8 mouse cellular contexts compared by ENCODE assay signal in genomic region chrX:140542938-140543673, GRCm38 (mm10). TPM values are rescaled to one million over a fixed set of nuclear protein-coding genes. Genes with fewer than 3 reads are reported as not detected.
DNase-seq lines count a peak whose midpoint lies in the region; ATAC-seq and TF ChIP-seq lines count a peak whose summit lies in the region.

No protein-coding gene starts in this region.

- 0 out of 4 replicates have a peak, but pooled peaks of 1 of the 2 experiments have one; percentile 4 for TF ChIP-seq EP300 in MEL (IDR thresholded peaks at IDR 0.05; ENCODE audit: low read depth in 1 of 2, low read length in 2 of 2)

- 15% methylated on average over 18 of the region's 18 CpGs for WGBS in cerebellum, adult 2 months
- 34% methylated on average over 18 of the region's 18 CpGs for WGBS in forebrain, postnatal 0 days
- WGBS in lung, embryonic 15.5 days, result 25% methylated on average over 18 of the region's 18 CpGs
- 17% methylated on average over 18 of the region's 18 CpGs for WGBS in olfactory bulb, adult 2 months

- TF ChIP-seq CTCF in MEL (IDR thresholded peaks at IDR 0.05 in 2 of 3, conservative IDR thresholded peaks at IDR 0.05 in 1 of 3; ENCODE audit: control insufficient read depth in 1 of 3, insufficient read depth in 1 of 3, low read depth in 2 of 3, low read length in 3 of 3, poor library complexity in 1 of 3, severe bottlenecking in 1 of 3), result peak in 1 of 3 experiments; percentile 32; a peak in 2 of 6 replicates
- 0 out of 2 replicates have a peak, but pooled peaks have one; percentile 3 for TF ChIP-seq CTCF in cerebellum, adult 2 months (IDR thresholded peaks at IDR 0.05; ENCODE audit: borderline replicate concordance, insufficient read depth, low read depth, low read length)
- peak; percentile 38 for TF ChIP-seq CTCF in forebrain, postnatal 0 days (IDR thresholded peaks at IDR 0.05; ENCODE audit: low read depth)
- TF ChIP-seq CTCF in olfactory bulb, adult 2 months (IDR thresholded peaks at IDR 0.05; ENCODE audit: insufficient read depth, low read depth, low read length), result no peak

- TF ChIP-seq POLR2A in MEL (IDR thresholded peaks at IDR 0.05; ENCODE audit: control insufficient read depth in 1 of 2, insufficient read depth in 1 of 2, low read depth in 1 of 2, low read length in 2 of 2, poor library complexity in 1 of 2), result peak; percentile 80 to 99
- TF ChIP-seq POLR2A in cerebellum, adult 2 months (IDR thresholded peaks at IDR 0.05; ENCODE audit: borderline replicate concordance, insufficient read depth, low read length), result peak; percentile 84; the same call in 1 of the 2 replicates
- TF ChIP-seq POLR2A in olfactory bulb, adult 2 months (IDR thresholded peaks at IDR 0.05; ENCODE audit: insufficient read depth, low read depth, low read length), result peak; percentile 17; the same call in 1 of the 2 replicates

- ATAC-seq in forebrain, postnatal 0 days, result peak; percentile 88
- peak; percentile 90 for ATAC-seq in lung, embryonic 15.5 days (ENCODE audit: borderline replicate concordance, extremely low read depth, low FRiP score, low TSS enrichment)

- DNase-seq in MEL (ENCODE audit: low read depth, low spot score), result peak; percentile 96
- DNase-seq in cerebellum, adult 2 months, result peak; percentile 83
- peak; percentile 81 for DNase-seq in forebrain, postnatal 0 days
- peak; percentile 73 for DNase-seq in heart, postnatal 4 days
- peak; percentile 60 for DNase-seq in layer of hippocampus, adult 9-10 months (ENCODE audit: low spot score)
- peak; percentile 90 for DNase-seq in thymus, postnatal 0 days (ENCODE audit: low spot score)

- peak overlapping the region; percentile 72 to 76 for H3K4me3 ChIP-seq in MEL (ENCODE audit: control insufficient read depth in 1 of 2, insufficient read depth in 1 of 2, low read depth in 2 of 2, low read length in 2 of 2)
- peak overlapping the region; percentile 62 for H3K4me3 ChIP-seq in cerebellum, adult 2 months (replicated peaks; ENCODE audit: insufficient read depth, low read depth, low read length)
- H3K4me3 ChIP-seq in forebrain, postnatal 0 days (ENCODE audit: low read depth, low read length), result peak overlapping the region; percentile 46
- H3K4me3 ChIP-seq in lung, embryonic 15.5 days, result peak overlapping the region; percentile 48
- H3K4me3 ChIP-seq in olfactory bulb, adult 2 months (ENCODE audit: insufficient read depth, low read depth, low read length), result peak overlapping the region; percentile 74

- H3K4me2 ChIP-seq in forebrain, postnatal 0 days (ENCODE audit: low read depth), result peak overlapping the region; percentile 57
- peak overlapping the region; percentile 55 for H3K4me2 ChIP-seq in lung, embryonic 15.5 days

- H3K79me2 ChIP-seq in MEL (ENCODE audit: control insufficient read depth, insufficient read depth, low read length, poor library complexity), result peaks cover 2% of the 10 kb centered on the region; the same call in 1 of the 2 replicates

- H3K4me1 ChIP-seq in MEL (ENCODE audit: control insufficient read depth in 1 of 2, insufficient read depth in 2 of 2, low read length in 2 of 2), result peaks cover 26 to 37% of the 10 kb centered on the region in 2 experiments
- H3K4me1 ChIP-seq in cerebellum, adult 2 months (ENCODE audit: control insufficient read depth, insufficient read depth, low read length), result 0 out of 2 replicates have a peak, but pooled peaks cover 6% of the 10 kb centered on the region
- H3K4me1 ChIP-seq in forebrain, postnatal 0 days (ENCODE audit: insufficient read depth), result no peaks in the 10 kb centered on the region
- 0 out of 2 replicates have a peak, but pooled peaks cover 3% of the 10 kb centered on the region for H3K4me1 ChIP-seq in lung, embryonic 15.5 days
- peaks cover 4% of the 10 kb centered on the region; the same call in 1 of the 2 replicates for H3K4me1 ChIP-seq in olfactory bulb, adult 2 months (ENCODE audit: control insufficient read depth, insufficient read depth, low read length)

- TF ChIP-seq RAD21 in MEL (IDR thresholded peaks at IDR 0.05; ENCODE audit: low read depth, low read length), result peak; percentile 4; the same call in 1 of the 2 replicates

- no peaks in the 10 kb centered on the region for H3K27me3 ChIP-seq in MEL (ENCODE audit: control insufficient read depth in 1 of 2, insufficient read depth in 2 of 2, low read length in 2 of 2)
- H3K27me3 ChIP-seq in cerebellum, adult 2 months (ENCODE audit: control insufficient read depth, insufficient read depth, low read length), result no peaks in the 10 kb centered on the region
- no peaks in the 10 kb centered on the region; the same call in 1 of the 2 replicates for H3K27me3 ChIP-seq in forebrain, postnatal 0 days (ENCODE audit: insufficient read depth, low read length)
- peaks cover 9% of the 10 kb centered on the region for H3K27me3 ChIP-seq in lung, embryonic 15.5 days

- peak overlapping the region; percentile 72 for H3K9ac ChIP-seq in MEL (ENCODE audit: control insufficient read depth, low read depth, low read length, poor library complexity, severe bottlenecking)
- peak overlapping the region; percentile 68 for H3K9ac ChIP-seq in forebrain, postnatal 0 days
- H3K9ac ChIP-seq in lung, embryonic 15.5 days, result peak overlapping the region; percentile 49

- H3K9me3 ChIP-seq in MEL (replicated peaks; ENCODE audit: insufficient read depth, low read length), result no peaks in the 10 kb centered on the region
- H3K9me3 ChIP-seq in forebrain, postnatal 0 days (ENCODE audit: low read length), result no peaks in the 10 kb centered on the region
- no peaks in the 10 kb centered on the region for H3K9me3 ChIP-seq in lung, embryonic 15.5 days

- H3K36me3 ChIP-seq in MEL (ENCODE audit: control insufficient read depth in 1 of 2, insufficient read depth in 2 of 2, low read length in 2 of 2), result peaks cover 0 to 50% of the 10 kb centered on the region in 2 experiments; a peak in 2 of 4 replicates
- no peaks in the 10 kb centered on the region for H3K36me3 ChIP-seq in forebrain, postnatal 0 days (ENCODE audit: insufficient read depth)
- no peaks in the 10 kb centered on the region for H3K36me3 ChIP-seq in lung, embryonic 15.5 days

- peak overlapping the region; percentile 86 for H3K27ac ChIP-seq in MEL (ENCODE audit: control insufficient read depth, low read depth, low read length)
- peak overlapping the region; percentile 82; the same call in 1 of the 2 replicates for H3K27ac ChIP-seq in cerebellum, adult 2 months (ENCODE audit: insufficient read depth, low read length)
- peak overlapping the region; percentile 74 for H3K27ac ChIP-seq in forebrain, postnatal 0 days (ENCODE audit: low read depth, low read length)
- peak overlapping the region; percentile 87 for H3K27ac ChIP-seq in lung, embryonic 15.5 days
- H3K27ac ChIP-seq in olfactory bulb, adult 2 months (ENCODE audit: insufficient read depth, low read depth, low read length), result peak overlapping the region; percentile 95

TF ChIP-seq in MEL, 35 proteins besides CTCF, POLR2A, EP300 and RAD21:
- TF ChIP-seq HCFC1 (IDR thresholded peaks at IDR 0.05; ENCODE audit: low read depth, low read length) (0 out of 2 replicates have a peak, but pooled peaks have one; percentile 55), SMC3 (IDR thresholded peaks at IDR 0.05; ENCODE audit: low read depth, low read length) (peak; percentile 23), MXI1 (IDR thresholded peaks at IDR 0.05; ENCODE audit: low read depth, low read length) (peak; percentile 53; the same call in 1 of the 2 replicates), MYC (IDR thresholded peaks at IDR 0.05; ENCODE audit: low read depth, low read length) (peak; percentile 55), USF1 (IDR thresholded peaks at IDR 0.05; ENCODE audit: low read depth, low read length) (peak; percentile 92), POLR2AphosphoS2 (IDR thresholded peaks at IDR 0.05; ENCODE audit: low read length) (peak; percentile 91), GATA1 (IDR thresholded peaks at IDR 0.05; ENCODE audit: low read depth, low read length) (peak; percentile 66), ZMIZ1 (IDR thresholded peaks at IDR 0.05; ENCODE audit: low read depth, low read length) (peak; percentile 99), SIN3A (IDR thresholded peaks at IDR 0.05; ENCODE audit: low read length) (peak; percentile 70; the same call in 1 of the 2 replicates), BHLHE40 (IDR thresholded peaks at IDR 0.05; ENCODE audit: borderline replicate concordance, low read depth, low read length) (no peak), POLR2AphosphoS5 (IDR thresholded peaks at IDR 0.05; ENCODE audit: borderline replicate concordance, low read depth, low read length) (peak; percentile 74; the same call in 1 of the 2 replicates), NELFE (IDR thresholded peaks at IDR 0.05; ENCODE audit: low read depth, low read length) (peak; percentile 92), ETS1 (IDR thresholded peaks at IDR 0.05; ENCODE audit: low read depth, low read length) (peak; percentile 80), MAX (IDR thresholded peaks at IDR 0.05; ENCODE audit: low read length) (no peak), TBP (IDR thresholded peaks at IDR 0.05; ENCODE audit: low read depth, low read length) (peak; percentile 99), KAT2A (conservative IDR thresholded peaks at IDR 0.05; ENCODE audit: low read depth, low read length) (no peak), TCF12 (IDR thresholded peaks at IDR 0.05; ENCODE audit: low read depth, low read length) (peak; percentile 55), TAL1 (IDR thresholded peaks at IDR 0.05; ENCODE audit: low read length) (no peak), E2F4 (IDR thresholded peaks at IDR 0.05; ENCODE audit: borderline replicate concordance, low read depth, low read length) (no peak), USF2 (IDR thresholded peaks at IDR 0.05; ENCODE audit: borderline replicate concordance in 1 of 2, insufficient read depth in 1 of 2, low read depth in 1 of 2, low read length in 2 of 2) (peak in 1 of 2 experiments; percentile 52; a peak in 1 of 4 replicates)
TF ChIP-seq in MEL: peak in this region for 15.

RNA-seq across cellular contexts. Expression of gene Tsc22d3, which starts 57.4 kb away (rescaled TPM):
- 29.5 and 35.9 TPM in 2 replicates for total RNA-seq in MEL (2012; rRNA removed)
- 10 to 100 TPM in 1 of 2 experiments, not detected in 1; 32.7 TPM for polyA plus RNA-seq in MEL (2012; ENCODE audit: insufficient read depth in 1 of 2, insufficient read length in 2 of 2, low read depth in 1 of 2, low replicate concordance in 2 of 2, missing spikeins in 1 of 2)
- polyA plus RNA-seq in cerebellum, adult 2 months (2012; rRNA removed), result 155 and 168 TPM in 2 replicates
- 93.9 and 114 TPM in 2 replicates for total RNA-seq in forebrain, postnatal 0 days (2014; rRNA removed)
- 75.3 and 92.2 TPM in 2 replicates for polyA plus RNA-seq in forebrain, postnatal 0 days (2015; fragmentation: Nextera tagmentation; extraction: Ambion mirVana)
- total RNA-seq in heart, postnatal 4 days (2021), result 100 to 1,000 TPM; 101 to 105 TPM
- polyA plus RNA-seq in lung, embryonic 15.5 days (2015; fragmentation: Nextera tagmentation; extraction: Ambion mirVana), result 103 and 111 TPM in 2 replicates
- polyA plus RNA-seq in olfactory bulb, adult 2 months (2012; ENCODE audit: insufficient read depth, insufficient read length, low replicate concordance, missing spikeins), result not detected in 2 replicates
- polyA plus RNA-seq in thymus, postnatal 0 days (2015; fragmentation: Nextera tagmentation; extraction: Ambion mirVana), result 74.0 and 84.3 TPM in 2 replicates

Comparison
In these comparisons a context has a peak if more than half of its experiments do, and no peak if none do; other contexts are left out.
1. Peak in every context shown above with its lines: DNase-seq, ATAC-seq, H3K4me3 ChIP-seq and H3K27ac ChIP-seq.
2. POLR2A ChIP-seq: peak in every context shown above with its lines; median percentile 90 in MEL; 84 in cerebellum, adult 2 months; 17 in olfactory bulb, adult 2 months.